Mouse (Mus musculus) frontal cortex, postnatal 36 days (tissue): ENCODE results near the gene Dnah10.

ENCODE experiments used
- DNase-seq, 2 experiments: peaks; one replicate each; pipeline ENCODE4 v3.0.0; 2022; ENCODE audit warnings: low spot score in 2 of 2

Dnah10 gene

GRCm38 (mm10) chr5:124812466-124812865 is 87.6 kb downstream of the Dnah10 start:
- DNase-seq, result no peak

GRCm38 (mm10) chr5:124814797-124815196 is 89.9 kb downstream of the Dnah10 start:
- DNase-seq, result no peak

GRCm38 (mm10) chr5:124817050-124817449 is 92.2 kb downstream of the Dnah10 start:
- no peak for DNase-seq

- DNase-seq, result no peak
Measured at GRCm38 (mm10) chr5:124822128-124822894, 97.4 kb downstream of the Dnah10 start.

- no peak for DNase-seq
Measured at GRCm38 (mm10) chr5:124830331-124830730, 105.4 kb downstream of the Dnah10 start.

GRCm38 (mm10) chr5:124835218-124835617 is 110.3 kb downstream of the Dnah10 start:
- no peak for DNase-seq

- no peak for DNase-seq
Measured at GRCm38 (mm10) chr5:124836075-124836474, 111.2 kb downstream of the Dnah10 start.

GRCm38 (mm10) chr5:124836621-124837020 is 111.7 kb downstream of the Dnah10 start:
- DNase-seq, result peak; percentile 57 to 68

- no peak for DNase-seq
Measured at GRCm38 (mm10) chr5:124840202-124840601, 115.3 kb downstream of the Dnah10 start.

GRCm38 (mm10) chr5:124840669-124841068 is 115.8 kb downstream of the Dnah10 start:
- no peak for DNase-seq

- DNase-seq, result no peak
Measured at GRCm38 (mm10) chr5:124843386-124843785, 118.5 kb downstream of the Dnah10 start.

- no peak for DNase-seq
Measured at GRCm38 (mm10) chr5:124844929-124845328, 120.0 kb downstream of the Dnah10 start.

- DNase-seq, result no peak
Measured at GRCm38 (mm10) chr5:124847014-124847413, 122.1 kb downstream of the Dnah10 start.

GRCm38 (mm10) chr5:124848994-124849393 is 124.1 kb downstream of the Dnah10 start:
- DNase-seq, result no peak

GRCm38 (mm10) chr5:124851572-124851971 is 126.7 kb downstream of the Dnah10 start:
- DNase-seq, result no peak

GRCm38 (mm10) chr5:124852294-124852693 is 127.4 kb downstream of the Dnah10 start:
- no peak for DNase-seq

GRCm38 (mm10) chr5:124853079-124853478 is 128.2 kb downstream of the Dnah10 start:
- DNase-seq, result peak in 1 of 2 experiments; percentile 38

GRCm38 (mm10) chr5:124854202-124854601 is 129.3 kb downstream of the Dnah10 start:
- no peak for DNase-seq

GRCm38 (mm10) chr5:124860013-124860412 is 135.1 kb downstream of the Dnah10 start:
- DNase-seq, result peak in 1 of 2 experiments; percentile 23

GRCm38 (mm10) chr5:124861463-124861862 is 136.6 kb downstream of the Dnah10 start:
- DNase-seq, result peak; percentile 44 to 45

- peak; percentile 94 to 96 for DNase-seq
Measured at GRCm38 (mm10) chr5:124862013-124862866, 137.4 kb downstream of the Dnah10 start, which contains the start of the genes Ccdc92 and Zfp664. TSS of gene Ccdc92 (minus strand) at chr5:124862424. TSS of gene Zfp664 (plus strand) at chr5:124862691.
